Mouse (Mus musculus) fat pad, adult 2 months (tissue): ENCODE results near the gene Dscaml1.

ENCODE experiments used
- DNase-seq: peaks from one replicate; pipeline ENCODE4 v3.0.0-alpha.2; 2011; ENCODE audit warnings: low read depth, low spot score; ENCODE audit errors: extremely low read depth

Gene Dscaml1

GRCm38 (mm10) chr9:45556882-45557281, 130.5 kb downstream of the Dscaml1 start:
- no peak for DNase-seq

- DNase-seq: no peak
These were observed 134.6 kb downstream of the Dscaml1 start for GRCm38 (mm10) chr9:45560987-45561386.

GRCm38 (mm10) chr9:45566843-45567578, 140.6 kb downstream of the Dscaml1 start:
- DNase-seq: no peak

GRCm38 (mm10) chr9:45569680-45570079, 143.3 kb downstream of the Dscaml1 start:
- no peak for DNase-seq

- no peak for DNase-seq
These were observed 143.9 kb downstream of the Dscaml1 start for GRCm38 (mm10) chr9:45570346-45570745.

- DNase-seq: no peak
These were observed 146.5 kb downstream of the Dscaml1 start for GRCm38 (mm10) chr9:45572787-45573492.

GRCm38 (mm10) chr9:45573493-45573815, 147.0 kb downstream of the Dscaml1 start:
- DNase-seq: no peak

GRCm38 (mm10) chr9:45574021-45574420, 147.6 kb downstream of the Dscaml1 start:
- DNase-seq: no peak

GRCm38 (mm10) chr9:45580069-45580795, 153.8 kb downstream of the Dscaml1 start:
- DNase-seq: no peak

- no peak for DNase-seq
These were observed 160.0 kb downstream of the Dscaml1 start for GRCm38 (mm10) chr9:45586475-45586874.

GRCm38 (mm10) chr9:45587704-45588103, 161.3 kb downstream of the Dscaml1 start:
- no peak for DNase-seq

- no peak for DNase-seq
These were observed 163.4 kb downstream of the Dscaml1 start for GRCm38 (mm10) chr9:45589867-45590266.

- DNase-seq: no peak
These were observed 164.6 kb downstream of the Dscaml1 start for GRCm38 (mm10) chr9:45591061-45591460.

- no peak for DNase-seq
These were observed 165.9 kb downstream of the Dscaml1 start for GRCm38 (mm10) chr9:45592374-45592773.

- no peak for DNase-seq
These were observed 171.7 kb downstream of the Dscaml1 start for GRCm38 (mm10) chr9:45598117-45598516.

- no peak for DNase-seq
These were observed 172.9 kb downstream of the Dscaml1 start for GRCm38 (mm10) chr9:45599377-45599776.

GRCm38 (mm10) chr9:45607337-45607736, 180.9 kb downstream of the Dscaml1 start:
- DNase-seq: no peak

- no peak for DNase-seq
These were observed 181.9 kb downstream of the Dscaml1 start for GRCm38 (mm10) chr9:45608097-45609031.

GRCm38 (mm10) chr9:45610336-45611060, 184.1 kb downstream of the Dscaml1 start:
- DNase-seq: no peak

- DNase-seq: no peak
These were observed 188.2 kb downstream of the Dscaml1 start for GRCm38 (mm10) chr9:45614616-45615015.
